Mouse (Mus musculus): ENCODE measurements around the gene Olfr1420.
"Not testable (repeated sequence)": the region's sequence is repeated elsewhere in the genome, so short reads cannot be mapped to it uniquely, and the experiment has no call there.

The Olfr1420 gene

GRCm38 (mm10) chr19:11886265-11886664 is at the start of gene Olfr1420:
TSS of gene Olfr1420 (plus strand) at chr19:11886565.
- no peak for DNase-seq (ENCODE audit: low spot score in 2 of 2)

- no peak for DNase-seq (ENCODE audit: low spot score in 2 of 2)
These were observed 47.2 kb upstream of the Olfr1420 start, which contains the start of gene Olfr1417 for GRCm38 (mm10) chr19:11839119-11839518. TSS of gene Olfr1417 (minus strand) at chr19:11839219.

DNA sequence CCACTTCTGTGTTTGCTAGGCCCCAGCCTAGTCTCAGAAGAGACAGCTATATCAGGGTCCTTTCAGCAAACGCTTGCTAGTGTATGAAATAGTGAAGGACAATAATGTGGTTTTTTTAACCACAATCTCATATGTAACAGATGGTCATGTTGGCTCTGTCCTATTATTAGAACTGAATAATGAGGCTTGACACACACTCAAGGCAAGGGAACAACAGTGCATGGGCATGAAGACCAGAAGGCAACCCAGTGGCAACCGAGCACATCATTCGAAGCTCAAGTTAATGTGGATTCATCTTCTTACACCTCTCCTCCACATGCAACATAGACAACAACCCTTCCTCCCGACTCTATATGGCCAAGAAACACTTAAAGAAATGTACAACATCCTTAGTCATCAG is 40.0 kb upstream of the Olfr1420 start:
- no peak for DNase-seq (ENCODE audit: low spot score in 2 of 2)

DNA sequence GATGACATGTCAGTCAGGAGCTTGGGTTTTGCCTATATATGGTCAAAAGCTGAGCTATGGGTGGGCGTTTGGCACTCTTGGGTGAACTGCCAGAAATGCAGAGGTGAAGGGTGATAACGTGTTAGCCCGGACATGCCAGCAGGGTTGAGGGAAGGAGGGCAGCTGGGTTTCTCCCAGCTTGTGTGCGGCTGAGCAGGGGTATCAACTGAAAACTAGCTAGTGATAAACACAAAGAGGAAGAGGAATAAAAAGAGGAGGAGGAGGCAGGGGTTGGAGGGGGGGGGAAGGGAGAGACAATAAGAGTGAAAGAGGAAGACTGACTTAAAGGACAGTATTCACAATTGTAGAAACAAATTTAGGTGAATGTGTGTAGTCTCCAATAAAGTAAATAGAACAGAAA is 33.7 kb upstream of the Olfr1420 start:
- DNase-seq (ENCODE audit: low spot score in 2 of 2), result no peak

DNA sequence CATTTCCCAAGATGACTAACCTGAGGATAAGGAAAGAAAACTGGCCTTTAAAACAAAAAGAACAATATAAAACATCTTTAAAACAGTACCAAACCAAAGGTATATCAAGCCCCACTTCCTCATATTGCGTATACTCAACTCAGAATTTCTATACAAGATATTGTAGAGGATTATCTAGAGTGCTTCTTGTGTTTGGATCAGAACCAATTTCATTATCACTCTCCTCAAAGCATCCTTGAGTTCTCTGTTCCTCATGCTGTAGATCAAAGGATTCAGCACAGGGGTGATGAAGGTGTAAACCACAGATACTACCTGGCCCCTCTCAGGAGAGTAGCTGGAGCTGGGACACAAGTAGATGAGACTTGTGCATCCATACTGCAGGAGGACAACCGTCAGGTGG is 31.5 kb upstream of the Olfr1420 start:
- DNase-seq (ENCODE audit: low spot score in 2 of 2), result no peak

DNA sequence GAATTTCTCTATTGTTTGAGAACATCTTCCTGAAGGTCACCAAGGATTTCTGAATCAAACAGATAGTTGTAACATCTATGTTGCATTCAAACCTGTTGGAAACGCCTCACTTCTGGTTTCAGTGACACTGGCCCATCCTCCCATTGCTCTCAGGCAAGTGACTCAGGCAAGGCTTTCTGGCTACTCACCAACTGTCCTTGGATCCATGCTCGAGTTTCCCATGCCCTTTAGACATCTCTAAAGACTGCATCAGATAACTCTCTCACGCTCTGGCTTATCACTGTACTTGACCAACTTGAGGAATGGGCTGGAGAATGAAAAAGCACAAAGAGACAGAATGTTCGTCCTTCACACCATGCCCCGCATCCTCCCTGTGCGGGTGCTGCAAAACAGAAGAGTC is 29.9 kb upstream of the Olfr1420 start:
- DNase-seq (ENCODE audit: low spot score in 2 of 2), result no peak

DNA sequence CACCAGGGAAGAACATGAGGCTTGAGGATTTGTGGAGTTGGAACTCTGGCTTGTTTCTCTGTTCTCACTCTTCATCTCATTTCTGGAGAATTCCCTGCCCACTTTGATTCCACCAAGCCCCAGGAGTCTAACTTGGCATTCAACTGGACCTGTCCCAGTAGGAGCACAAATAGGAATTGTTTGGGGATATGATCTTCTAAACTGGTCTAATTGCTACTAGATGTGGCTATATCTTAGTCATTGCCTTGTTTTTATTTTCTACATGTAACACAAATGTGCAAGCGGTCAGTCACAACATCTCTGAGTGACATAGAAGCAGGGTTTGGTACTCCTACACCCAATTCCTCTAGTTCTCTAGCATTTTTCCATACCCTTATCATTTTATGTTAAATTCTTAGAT is 25.4 kb upstream of the Olfr1420 start, which contains the start of gene Olfr1418:
Gene Olfr1418, minus strand, starts transcription at position 101 of the 400 bp plus-strand sequence.
- no peak for DNase-seq (ENCODE audit: low spot score in 2 of 2)

DNA sequence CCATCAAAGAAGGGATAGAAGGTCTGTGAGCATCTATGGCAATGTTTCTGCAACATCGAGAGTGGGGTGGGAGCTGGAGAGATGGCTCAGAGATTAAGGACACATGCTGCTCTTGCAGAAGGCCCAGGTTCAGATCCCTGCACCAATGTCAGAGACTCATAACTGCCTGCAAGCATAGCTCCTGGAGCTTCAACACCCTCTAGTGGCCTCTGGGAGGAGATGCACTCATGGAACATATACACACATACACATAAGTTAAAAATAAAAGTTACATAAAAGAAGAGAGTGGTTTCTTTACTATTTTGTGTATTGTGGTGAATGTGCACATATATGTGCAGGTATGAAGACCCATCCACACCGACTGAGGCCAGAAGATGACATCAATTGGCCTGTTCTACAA is 18.5 kb upstream of the Olfr1420 start:
- DNase-seq (ENCODE audit: low spot score in 2 of 2), result no peak

DNA sequence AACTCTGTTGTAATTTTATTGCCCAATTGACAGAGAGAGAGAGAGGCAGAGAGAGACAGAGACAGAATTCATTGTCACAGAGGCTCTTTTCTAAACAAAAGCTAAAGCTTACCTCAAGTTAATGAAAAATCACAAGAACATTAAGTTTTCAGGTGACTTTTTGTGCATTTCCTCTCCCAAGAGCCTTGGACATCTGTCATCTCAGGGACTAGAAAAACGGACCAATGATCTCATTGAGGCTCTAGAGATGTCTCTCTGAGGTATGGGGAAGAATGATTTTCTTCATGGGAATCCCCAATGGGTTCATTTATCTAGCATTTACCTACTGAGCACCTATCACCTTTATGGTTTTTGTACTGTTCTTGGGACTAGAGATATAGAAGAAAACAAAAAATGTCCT is 11.4 kb upstream of the Olfr1420 start, which contains the start of gene Olfr1419:
Gene Olfr1419, minus strand, starts transcription at position 101 of the 400 bp plus-strand sequence.
- no peak for DNase-seq (ENCODE audit: low spot score in 2 of 2)

DNA sequence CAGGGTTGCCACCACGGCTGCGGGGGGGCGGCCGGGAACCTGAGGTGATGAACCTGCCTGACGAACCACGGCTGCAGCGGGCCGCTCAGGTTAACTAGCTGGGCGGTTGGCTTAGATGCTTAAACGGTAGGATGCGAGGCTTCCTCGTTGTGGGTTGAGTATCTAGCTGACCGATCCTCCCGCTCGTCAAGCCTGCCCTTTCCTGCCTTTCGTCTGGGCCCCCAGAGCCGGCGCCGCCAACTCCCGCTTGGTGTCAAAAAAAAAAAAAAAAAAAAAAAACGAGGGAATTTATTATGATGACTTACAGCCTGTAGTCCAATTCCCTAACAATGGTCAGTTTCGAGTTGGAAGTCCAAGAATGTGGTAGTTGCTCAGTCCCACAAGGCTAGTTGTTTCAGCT is 8.0 kb upstream of the Olfr1420 start:
- DNase-seq (ENCODE audit: low spot score in 2 of 2), result not testable (repeated sequence)

GRCm38 (mm10) chr19:11911021-11911420 is 24.7 kb downstream of the Olfr1420 start:
- no peak for DNase-seq (ENCODE audit: low spot score in 2 of 2)

DNA sequence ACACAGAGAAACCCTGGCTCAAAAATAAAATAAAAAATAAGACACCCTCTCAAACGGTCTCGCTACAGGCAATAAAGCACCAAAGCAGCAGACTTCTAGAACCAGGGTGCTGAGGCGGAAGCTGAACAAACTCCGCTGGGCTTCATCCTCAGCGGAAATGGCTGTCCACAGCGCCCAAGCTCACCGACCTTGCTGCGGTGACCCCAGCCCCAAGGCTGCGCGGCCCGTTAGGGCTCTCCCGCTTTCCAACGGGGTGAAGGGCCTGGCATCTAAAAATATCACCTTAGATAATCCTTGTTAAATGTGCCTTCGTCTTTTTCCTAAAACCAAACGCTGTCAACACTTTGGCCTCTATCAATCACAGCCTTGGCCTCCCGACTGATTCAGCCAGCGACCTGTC is 25.2 kb downstream of the Olfr1420 start:
- DNase-seq (ENCODE audit: low spot score in 2 of 2), result no peak

GRCm38 (mm10) chr19:11912037-11912532 is 25.7 kb downstream of the Olfr1420 start, which contains the start of gene Patl1:
TSS of gene Patl1 (plus strand) at chr19:11912399.
- DNase-seq (ENCODE audit: low spot score in 2 of 2), result peak; percentile 85 to 98

DNA sequence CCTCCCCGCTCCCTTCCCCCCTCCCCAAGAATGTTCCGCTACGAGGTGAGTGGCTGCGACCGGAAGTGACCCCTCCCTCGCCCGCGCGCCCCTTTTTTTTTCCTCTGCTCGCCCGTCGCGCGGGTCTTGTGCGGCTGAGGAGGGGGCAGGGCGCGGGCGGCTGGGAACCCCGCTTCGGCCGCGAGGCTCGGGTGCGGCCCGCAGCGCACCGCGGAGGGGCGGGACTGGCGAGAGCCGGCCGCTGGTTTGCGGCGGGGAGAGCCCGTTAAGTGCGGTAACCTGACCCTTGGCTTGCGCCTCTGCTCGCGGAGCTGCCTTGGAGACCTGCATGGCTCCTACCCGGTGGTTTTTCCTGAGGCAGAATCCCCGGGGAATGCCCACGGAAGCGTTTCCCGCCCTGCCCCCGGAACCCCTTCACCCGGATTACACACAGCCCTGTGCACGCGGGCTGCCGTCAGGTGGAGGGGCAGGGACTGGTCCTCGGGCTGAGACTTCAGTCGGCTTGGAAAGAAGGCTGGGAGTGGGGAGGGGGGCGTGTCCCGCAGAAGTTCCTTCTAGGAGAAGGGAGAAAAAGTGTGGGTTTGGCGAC is 26.3 kb downstream of the Olfr1420 start:
- peak; percentile 38 to 53 for DNase-seq (ENCODE audit: low spot score in 2 of 2)

- no peak for DNase-seq (ENCODE audit: low spot score in 2 of 2)
These were observed 29.4 kb downstream of the Olfr1420 start for GRCm38 (mm10) chr19:11915804-11916203.

DNA sequence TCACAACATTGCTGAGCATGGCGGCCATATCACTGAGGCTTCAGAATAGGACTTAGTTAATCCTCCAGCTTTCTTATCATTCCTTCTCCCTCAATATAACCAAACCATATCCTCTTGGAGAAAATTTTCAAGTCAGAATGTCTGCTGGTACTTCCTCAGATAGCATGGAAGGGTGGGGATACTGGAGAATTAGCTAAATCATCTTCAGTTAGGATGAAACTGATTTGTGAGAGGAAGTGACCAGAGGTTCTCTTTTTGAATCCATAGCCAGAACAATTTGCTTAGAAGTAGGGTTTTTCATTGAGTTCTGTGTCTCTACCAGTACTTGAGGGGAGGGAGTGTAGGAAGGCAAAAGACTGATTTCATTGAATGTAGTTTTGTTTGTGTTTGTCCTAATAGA is 35.7 kb downstream of the Olfr1420 start:
- no peak for DNase-seq (ENCODE audit: low spot score in 2 of 2)

- not testable (repeated sequence) for DNase-seq (ENCODE audit: low spot score in 2 of 2)
These were observed 36.1 kb downstream of the Olfr1420 start for GRCm38 (mm10) chr19:11922515-11922914.

DNA sequence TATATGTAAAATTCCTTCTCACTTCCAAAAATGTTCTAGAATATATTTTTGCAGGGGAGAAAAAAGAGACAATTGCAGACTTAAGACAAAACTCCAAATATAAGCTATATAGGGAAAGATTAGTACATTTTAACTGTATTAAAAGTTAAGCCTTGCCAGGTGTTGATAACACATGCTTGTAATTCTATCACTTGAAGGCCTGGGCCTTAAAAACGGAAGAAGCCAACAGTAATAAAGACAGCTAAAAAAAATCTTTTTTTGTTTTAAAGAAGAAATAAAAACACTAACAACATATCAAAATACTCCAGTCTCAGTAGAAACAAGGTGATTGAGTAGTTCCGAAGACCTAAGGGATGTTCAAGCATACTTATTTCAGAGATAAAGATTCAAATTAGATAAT is 40.0 kb downstream of the Olfr1420 start:
- DNase-seq (ENCODE audit: low spot score in 2 of 2), result no peak

GRCm38 (mm10) chr19:11928025-11928748 is 41.8 kb downstream of the Olfr1420 start:
- DNase-seq (ENCODE audit: low spot score in 2 of 2), result no peak

GRCm38 (mm10) chr19:11946460-11946859 is 60.1 kb downstream of the Olfr1420 start:
- DNase-seq (ENCODE audit: low spot score in 2 of 2), result not testable (repeated sequence)
